Mouse (Mus musculus): Measurements from ENCODE around the gene Ccdc24. TPM values are rescaled to one million over a fixed set of nuclear protein-coding genes. Genes with fewer than 3 reads are reported as not detected.

Ccdc24 gene
- total RNA-seq, 4 experiments from 2014 or later: 0.24 to 0.56 TPM; not detected in 2

DNA sequence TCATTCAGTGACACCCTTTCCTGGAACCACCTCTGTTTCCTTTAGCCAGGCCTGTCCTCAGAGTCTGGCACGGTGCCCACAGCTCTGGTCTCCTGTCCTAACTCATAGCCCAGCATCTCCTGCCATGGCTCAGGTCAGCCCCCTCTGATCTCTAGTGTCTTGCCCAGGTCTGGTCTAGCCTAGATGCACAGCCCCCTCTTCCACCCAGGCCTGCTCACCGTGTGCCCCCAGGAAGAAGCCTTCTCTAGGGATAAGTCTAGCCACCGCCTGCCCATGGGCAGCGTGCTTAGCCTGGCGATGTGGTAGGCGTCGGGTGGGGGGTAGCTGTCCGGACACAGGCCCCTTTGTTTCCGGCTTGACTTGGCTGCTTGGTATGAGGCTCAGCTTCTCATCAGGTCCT is 17.2 kb downstream of the Ccdc24 start:
- DNase-seq (ENCODE audit: low spot score in 2 of 2): no peak

DNA sequence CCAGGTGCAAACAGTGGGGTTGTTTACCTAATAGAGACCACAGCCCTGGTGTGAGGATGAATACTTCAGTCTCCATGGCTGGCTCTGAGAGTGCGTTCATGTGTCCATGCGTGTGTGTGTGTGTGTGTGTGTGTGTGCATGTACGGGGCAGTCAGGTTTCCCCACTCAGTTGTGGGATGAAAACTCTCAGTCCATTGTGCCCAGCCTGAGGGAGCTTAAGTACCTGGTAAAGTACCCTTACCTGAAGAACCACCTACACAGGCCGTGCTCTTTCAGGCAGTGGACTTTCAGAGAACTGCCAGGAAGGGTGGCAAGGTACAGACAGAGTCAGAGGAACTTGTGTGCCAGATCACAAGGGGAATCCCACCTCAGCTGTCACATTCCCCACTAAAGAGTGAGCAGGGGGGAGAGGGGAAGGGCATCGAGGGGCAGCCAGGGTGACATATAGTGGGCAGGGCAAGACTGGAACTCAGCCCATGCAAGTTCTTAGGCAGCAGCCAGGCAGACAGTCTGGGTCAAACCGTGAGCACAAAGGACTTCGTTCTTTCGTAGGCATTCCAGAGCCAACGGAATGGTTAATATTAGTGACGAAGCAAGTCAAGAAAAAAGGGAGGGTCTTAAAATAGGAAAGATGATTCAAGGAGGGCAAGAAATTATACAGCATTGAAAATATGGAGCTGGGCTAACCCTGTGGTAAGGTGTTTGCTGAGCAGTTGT is 20.0 kb downstream of the Ccdc24 start:
- no peak for DNase-seq (ENCODE audit: low spot score in 2 of 2)

DNA sequence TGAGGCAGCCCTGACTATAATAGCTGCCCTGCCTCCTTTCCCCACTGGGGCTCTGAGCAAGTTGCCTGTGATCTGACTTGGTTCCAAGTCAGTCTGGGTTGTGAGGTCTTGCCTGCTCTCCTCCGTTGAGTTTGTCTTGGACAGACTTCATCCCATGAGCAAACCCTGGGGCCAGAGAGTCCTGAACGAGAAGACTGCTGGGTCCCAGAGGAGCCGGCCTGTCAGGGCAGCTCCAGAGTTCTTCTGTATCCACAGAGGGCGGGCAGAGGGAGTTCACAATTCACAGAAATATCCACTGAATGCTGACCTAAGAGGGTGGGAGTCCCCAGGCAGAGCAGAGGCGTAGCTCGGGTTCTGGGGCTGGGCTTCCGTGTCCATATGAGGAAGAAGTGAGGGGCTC is 21.5 kb downstream of the Ccdc24 start:
- no peak for DNase-seq (ENCODE audit: low spot score in 2 of 2)

DNA sequence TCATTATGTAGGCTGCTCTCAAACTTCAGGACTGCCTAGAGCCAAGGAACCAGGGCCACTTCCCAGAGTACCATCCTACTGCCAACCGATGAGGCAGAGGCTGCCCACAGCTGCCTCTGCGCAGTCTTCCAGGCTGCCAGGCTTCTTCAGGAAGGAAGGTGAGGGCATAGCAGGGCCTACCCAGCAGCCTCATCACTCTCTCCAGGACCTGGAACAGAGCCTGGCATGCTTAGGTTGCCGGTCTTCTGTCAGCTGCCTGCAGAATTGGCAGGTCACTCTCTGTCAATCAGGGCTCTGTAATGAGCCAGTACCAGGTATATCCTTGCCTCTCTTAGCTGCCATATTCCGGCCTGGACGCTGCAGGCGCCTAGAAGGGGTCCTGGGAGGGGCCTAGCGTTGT is 22.2 kb downstream of the Ccdc24 start:
- peak in 1 of 2 experiments; percentile 73 for DNase-seq (ENCODE audit: low spot score in 2 of 2)

DNA sequence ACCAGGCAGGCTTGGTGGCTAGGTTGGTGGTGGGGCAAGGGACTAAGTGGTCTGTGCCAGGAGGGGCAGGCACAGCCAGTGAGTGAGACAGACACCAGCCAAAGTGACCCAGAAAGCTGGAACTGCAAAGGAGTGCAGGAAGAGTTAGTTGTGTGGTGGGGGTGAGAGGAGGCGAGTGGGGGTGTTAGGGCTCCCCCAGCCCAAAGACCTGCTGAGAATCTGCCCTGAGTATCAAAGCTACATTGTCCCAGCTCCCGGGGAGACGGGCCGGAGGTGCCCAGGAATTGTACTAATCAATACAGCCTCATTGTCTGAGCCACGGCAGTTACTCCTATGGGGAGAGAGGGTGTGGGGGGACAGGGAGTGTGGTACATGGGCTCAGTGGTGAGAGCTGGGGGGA is 22.9 kb downstream of the Ccdc24 start:
- DNase-seq (ENCODE audit: low spot score in 2 of 2): no peak

DNA sequence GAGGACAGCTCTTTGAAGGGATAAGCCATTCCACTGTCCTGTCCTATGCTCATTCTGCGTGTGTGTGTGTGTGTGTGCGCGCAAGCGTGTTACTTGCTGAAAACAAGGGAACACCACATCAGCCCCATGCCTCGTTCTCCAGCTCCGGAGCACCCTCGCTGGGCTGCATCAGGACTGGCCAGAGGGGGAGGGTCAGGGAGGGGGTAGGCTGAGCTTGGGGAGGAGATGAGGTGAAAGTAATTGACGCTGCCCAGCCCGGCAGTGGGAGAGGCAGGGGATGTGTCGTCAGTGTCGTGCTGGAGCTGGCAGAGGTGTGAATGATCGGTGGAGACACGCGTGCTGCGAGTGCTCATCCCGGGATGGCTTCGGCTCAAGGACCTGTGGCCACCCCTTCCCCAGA is 23.3 kb downstream of the Ccdc24 start:
- DNase-seq (ENCODE audit: low spot score in 2 of 2): no peak

DNA sequence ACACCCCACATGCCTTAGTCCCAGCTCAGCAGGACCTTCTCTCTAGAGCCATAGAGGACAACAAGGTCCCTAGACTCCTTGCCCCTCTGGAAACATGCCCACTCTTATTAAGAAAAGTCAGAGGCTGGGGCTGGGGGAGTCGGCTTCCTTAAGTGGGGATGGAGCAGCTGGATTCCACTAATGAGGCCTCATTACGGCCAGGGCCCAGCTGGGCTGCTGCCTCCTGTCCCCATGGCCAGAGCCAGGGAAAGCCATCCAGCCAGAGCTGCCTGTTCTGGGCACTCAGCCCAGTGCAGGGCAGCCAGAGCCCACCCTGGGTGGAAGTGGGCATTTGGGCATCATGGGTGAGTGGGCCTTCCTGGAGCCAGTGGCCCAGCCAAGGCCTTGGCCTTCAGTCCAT is 25.3 kb downstream of the Ccdc24 start:
- DNase-seq (ENCODE audit: low spot score in 2 of 2): no peak

DNA sequence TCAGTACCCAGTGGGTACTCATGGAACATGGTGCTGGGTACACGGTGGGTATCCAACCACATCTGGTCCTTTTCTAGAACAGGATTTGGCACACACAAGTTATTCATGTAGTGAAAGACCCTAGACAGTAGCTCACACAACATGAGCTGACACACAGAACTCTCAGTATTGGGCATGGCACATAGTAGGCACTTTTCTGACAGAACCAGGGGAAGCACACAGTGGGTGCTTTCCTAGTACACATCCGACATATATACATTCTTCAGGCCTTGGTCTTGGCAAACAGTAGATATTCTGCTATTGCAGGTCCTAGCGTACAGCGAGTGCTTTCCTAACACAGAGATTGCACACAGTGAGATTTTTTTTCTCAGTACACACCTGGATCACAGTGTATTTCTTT is 26.1 kb downstream of the Ccdc24 start:
- no peak for DNase-seq (ENCODE audit: low spot score in 2 of 2)

DNA sequence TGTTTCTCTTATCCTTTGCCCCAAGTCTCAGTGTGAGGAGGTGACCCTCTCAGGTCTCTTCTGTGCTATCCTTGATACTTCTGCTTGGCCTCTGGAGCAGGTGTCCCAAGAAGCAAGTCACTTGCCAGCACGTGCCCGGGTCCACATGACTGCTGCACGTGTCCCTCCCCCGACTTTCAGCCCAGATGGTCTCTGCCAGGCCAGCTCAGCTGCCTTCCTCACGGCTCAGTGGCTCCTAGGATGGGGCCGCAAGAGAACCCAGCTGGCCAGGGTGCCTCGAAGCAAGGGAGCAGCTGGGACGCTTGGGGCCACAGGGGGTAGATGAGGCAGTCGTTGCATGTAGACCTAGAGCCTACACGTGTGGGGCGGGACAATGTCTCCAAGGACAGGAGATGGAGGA is 27.0 kb downstream of the Ccdc24 start:
- no peak for DNase-seq (ENCODE audit: low spot score in 2 of 2)

DNA sequence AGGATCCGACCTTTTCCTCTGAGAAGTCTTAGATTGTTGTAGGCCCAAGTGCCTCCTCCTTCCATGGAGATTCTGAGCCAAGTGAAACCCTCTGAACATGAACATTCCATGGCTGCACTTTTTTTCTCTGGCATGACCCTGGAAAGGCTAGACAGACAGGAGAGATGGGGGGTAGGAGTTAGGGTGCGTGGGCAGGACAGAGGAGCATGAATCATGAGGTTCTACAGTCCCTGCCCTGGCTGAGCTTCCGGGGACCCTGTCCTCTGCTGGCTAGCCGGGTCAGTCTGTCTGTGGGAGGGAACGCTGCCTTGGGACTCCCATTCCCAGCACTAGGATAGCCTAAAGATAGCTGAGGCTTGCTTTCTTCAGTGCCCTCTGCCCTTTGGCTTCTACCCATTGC is 27.9 kb downstream of the Ccdc24 start:
- DNase-seq (ENCODE audit: low spot score in 2 of 2): no peak

DNA sequence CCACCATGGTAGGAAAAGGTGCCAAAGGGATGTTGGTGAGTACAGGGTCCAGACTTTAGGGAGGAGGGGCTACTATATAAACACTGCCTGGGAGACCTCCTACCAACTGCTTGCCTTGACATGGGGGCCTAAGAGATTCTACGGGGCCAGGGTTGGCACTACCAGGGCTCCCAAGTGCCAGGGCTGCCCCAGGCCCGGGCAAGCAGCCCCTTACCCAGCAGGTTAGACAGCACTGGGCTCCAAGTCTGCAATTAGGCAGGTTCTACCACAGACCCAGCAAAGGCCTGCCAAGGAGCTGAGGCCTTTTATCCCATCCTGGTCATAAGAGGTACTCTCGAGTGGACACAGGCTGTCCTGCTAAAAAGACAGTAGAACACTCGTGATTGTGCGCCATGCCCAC is 29.3 kb downstream of the Ccdc24 start:
- DNase-seq (ENCODE audit: low spot score in 2 of 2): no peak

DNA sequence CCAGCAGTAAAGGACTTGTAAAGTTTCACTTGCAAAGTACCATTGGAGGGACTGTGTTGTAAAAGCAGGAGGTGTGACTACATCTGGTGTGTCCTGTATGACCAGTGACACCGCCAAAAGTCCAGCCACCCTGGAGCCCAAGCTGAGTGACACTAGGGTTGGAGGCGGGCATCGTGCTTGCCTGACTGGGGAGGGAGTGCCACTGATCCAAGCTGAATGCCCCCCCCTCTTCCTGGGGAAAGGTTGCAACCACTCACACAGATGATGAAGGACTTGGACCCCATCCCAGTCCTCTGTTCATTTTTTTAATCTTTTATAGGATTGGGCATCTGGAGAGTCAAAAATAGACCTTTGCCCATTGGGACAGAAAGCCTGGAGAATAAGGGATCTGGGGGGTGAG is 30.8 kb downstream of the Ccdc24 start:
- no peak for DNase-seq (ENCODE audit: low spot score in 2 of 2)

DNA sequence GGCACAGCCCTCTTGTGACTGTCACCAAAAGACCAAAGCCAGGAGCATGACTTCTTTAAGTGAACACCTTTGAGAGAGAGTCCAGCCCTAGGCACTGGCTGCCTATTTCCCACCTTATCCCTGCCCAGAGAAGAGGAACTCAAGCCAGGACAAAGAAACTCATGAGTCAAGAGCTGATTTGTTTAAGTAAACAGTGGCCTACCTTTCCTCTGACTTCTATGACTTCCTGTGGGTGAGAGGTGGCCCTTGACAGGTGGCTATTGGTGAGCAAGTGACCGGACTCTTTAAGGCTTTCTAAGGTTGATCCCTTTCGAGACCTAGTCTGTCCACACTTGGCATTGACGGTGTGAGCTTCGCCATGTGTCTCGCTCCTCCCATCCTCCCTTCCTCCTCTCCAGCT is 31.5 kb downstream of the Ccdc24 start:
- no peak for DNase-seq (ENCODE audit: low spot score in 2 of 2)

DNA sequence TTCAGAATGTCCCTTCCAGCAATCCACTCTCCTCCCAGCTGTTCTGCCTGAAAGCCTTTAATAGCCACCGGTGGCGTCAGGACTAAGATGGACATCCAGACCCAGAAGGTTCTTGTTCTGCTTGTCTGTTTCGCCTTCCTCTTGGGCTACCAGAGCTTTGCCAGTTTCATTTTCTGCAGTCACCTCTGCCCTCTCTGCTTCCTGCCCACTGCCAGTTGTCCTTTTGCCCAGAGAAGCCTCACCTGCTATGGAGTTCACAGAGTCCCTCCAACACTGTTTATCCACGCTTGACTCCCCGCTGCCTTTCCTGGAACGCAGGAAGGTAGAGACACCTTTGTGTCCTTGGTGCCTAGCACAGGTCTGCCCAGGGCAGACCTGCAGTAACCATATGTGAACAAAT is 33.0 kb downstream of the Ccdc24 start:
- no peak for DNase-seq (ENCODE audit: low spot score in 2 of 2)

DNA sequence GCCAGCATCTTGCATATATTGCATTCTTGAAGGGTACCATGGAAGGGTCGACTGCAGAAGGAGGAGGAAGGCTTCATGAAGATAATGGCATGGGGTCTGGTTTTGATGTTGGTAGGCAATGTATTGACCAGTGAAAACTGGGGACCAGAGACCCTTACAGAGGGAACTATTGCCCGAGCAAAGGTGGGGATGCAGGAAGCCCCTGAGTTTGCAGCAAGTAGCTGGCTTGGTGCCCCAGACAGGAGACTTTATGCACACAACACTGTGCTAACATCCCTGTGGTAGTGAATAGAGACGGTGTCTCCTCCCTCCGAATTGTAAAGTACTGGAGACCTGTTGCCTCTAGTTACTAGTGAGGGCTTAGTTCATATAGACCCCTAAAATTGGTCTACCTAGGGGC is 35.1 kb downstream of the Ccdc24 start:
- DNase-seq (ENCODE audit: low spot score in 2 of 2): no peak

DNA sequence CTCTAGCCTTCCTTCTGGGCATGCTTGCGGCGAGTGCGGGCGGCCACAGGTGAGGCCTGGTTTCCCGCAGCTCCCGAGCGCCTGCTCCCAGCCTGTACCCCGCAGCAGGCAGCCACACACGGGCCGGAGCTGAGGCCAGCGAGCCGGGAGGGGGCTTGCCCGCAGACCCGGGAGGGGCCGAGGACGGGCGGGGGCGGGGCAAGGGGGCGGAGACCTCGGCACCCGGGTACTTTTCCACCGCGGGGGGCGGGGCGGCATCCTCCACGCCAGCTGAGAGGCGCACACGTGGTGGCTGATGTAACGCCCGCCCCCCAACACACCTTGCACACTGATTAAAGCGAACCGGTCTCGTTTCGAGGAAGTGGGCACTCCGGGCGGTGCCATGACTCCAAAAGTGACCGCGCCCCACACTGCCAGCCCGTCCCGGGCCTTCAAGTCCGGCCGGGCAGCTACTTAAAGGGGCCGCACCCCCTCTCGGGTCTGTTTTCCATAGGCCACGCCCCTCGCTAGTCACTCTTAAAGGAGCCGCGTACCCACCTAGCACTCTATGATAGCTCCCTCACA is 36.1 kb downstream of the Ccdc24 start:
- DNase-seq (ENCODE audit: low spot score in 2 of 2): peak; percentile 84 to 87

DNA sequence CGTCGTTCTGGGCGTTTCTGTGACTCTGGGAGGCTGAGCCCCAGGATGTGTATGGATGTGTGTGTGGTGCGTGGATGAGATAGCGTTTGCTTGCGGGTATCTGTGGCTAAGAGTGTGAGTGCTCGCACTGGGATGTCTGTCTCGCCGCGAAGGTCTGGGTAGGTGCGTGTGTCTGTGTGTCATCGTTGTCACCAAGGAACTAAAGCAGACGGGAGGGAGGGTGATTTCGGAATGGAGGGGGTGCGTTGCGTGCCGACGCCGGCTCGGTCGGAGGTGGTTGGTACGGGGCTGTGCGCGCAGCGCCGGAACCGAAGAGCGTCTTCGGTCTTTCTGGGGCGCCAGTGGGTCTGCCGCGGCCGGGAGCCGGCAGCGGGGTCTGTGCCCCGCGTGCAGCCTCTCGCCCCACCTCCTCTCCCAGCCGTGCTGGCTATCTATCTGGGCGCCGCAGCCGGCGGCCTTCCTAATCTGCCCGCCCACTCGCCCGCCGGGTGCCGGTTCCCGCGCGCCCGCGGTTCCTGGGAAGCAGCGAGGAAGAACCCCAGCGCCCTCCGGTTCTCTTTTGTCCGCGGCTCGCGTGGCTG is 36.7 kb downstream of the Ccdc24 start:
- peak in 1 of 2 experiments; percentile 29 for DNase-seq (ENCODE audit: low spot score in 2 of 2)

DNA sequence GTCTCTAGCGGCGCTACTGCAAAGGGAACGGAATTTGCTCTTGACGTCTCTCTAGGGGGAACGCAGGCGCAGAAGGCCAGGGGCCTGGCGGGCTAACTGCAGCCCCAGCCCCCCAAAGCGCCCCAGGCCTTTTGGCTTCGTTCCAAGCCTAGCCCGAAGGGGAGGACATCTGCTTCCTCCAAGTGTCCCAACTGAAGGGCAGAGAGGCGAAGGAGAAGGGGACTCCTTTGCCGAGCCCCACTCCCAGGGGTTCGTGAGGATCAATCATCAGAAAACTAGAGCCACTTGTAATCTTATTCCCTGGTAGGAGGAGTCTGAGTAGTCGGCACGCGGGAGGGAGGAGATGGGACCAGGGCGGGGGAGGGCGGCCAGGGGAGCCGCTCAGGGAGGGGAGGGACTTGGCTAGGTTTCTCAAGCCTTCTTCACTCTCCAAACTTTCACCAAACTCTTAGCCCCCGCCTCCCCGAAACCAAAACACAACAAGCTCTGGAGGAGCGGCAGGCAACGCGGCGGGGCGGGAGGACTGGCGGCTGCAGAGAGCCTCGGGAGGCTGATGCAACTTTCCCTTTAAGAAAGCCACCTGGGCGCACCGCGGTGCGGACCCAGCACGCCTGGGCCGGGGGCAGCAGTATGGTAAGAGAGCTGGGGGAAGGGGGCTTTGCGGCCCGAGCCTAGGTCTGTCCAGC is 37.4 kb downstream of the Ccdc24 start:
- DNase-seq (ENCODE audit: low spot score in 2 of 2): peak; percentile 51 to 68

DNA sequence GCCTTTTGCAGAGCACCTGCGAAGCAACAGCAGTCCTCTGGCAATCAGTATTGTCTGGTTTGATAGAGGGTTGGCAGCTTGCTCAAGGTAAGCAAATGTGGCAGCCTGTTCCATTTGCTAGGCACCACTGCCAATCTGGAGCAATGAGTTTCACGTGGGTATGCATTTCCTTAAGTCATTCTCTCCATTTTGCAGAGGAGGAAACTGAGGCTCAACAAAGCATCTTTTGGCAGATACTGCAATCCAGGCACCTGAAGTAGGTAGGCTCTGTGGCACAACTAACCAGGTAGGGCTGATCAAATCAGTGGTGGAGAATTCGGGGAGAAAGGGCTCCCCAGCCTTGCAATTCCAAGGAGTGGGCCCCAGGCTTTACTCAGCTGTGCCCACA is 37.9 kb downstream of the Ccdc24 start, which contains the start of gene Slc6a9:
Slc6a9 (plus strand) TSS at position 50 of the 388 bp plus-strand sequence.
- DNase-seq (ENCODE audit: low spot score in 2 of 2): no peak

DNA sequence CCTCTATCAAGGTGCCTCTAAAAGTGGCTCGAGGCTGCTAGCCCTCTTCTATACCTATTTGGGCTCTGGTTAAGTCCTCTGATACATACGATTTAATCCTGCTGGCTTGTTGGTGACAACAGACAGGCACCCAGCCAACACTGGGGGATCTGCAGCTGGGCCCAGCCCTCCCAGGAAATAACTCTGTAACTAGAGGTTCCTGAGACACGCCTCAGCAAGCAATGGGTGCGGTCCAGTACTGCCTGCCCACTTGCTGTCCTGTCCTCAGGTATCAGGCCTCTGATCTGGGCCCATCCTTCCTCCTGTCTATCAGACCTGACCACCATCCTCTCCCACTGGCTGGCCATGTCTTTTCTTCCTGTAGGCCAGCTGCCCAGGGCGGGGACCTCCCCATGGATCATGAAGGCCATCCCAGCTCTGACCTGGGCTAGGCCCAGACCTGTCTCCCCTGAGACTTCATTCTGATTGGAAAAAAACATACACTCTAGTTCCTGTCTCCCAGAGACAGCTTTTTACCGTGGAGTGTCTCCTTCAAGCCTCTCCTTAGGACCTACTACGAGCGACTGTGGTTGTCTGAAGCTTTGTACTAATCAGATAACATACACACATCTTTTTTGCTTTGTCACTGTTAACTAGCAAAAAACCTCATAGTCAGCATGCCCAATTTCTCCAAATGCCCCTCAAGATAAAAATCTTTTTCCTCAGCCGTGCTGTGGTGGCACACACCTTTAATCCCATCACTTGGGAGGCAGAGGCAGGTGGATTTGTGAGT is 40.3 kb downstream of the Ccdc24 start:
- peak in 1 of 2 experiments; percentile 21 for DNase-seq (ENCODE audit: low spot score in 2 of 2)

DNA sequence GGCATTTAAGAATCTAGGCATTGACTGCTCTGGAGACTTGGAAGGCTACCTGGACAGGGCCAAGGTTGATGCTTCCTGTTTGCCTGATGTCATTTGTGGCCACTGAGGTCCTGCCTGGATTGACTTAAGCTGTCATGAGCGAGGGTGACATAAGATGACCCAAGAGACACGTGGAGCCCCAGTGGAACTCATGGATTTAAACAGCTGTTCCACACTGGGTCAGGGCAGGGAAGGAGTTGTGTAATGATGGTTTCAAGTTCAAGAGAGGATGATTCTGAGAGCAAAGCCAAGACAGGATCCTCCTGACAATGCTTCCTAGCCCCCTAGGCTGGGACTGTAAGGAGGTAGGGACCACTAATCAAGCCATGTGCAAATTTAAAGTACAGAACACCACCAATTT is 40.9 kb downstream of the Ccdc24 start:
- peak in 1 of 2 experiments; percentile 46 for DNase-seq (ENCODE audit: low spot score in 2 of 2)

DNA sequence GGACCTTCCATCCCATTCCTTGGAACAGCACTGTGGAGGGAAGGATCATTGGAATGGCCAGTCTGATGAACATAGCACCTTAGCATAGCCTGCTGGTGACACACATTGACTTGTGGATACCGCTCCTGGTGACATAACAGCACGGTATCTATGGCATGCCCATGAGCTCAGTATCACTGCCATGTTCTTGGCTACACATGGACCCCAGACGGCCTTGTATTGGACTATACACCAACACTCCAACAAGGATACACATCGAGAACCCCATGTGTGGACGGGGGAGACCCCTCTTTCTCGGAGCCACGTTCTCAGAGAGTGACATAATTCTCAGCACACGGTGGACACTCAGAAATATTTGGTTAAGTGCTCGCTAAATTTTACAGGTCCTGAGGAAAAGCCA is 41.6 kb downstream of the Ccdc24 start:
- no peak for DNase-seq (ENCODE audit: low spot score in 2 of 2)
